Mouse (Mus musculus): ENCODE measurements around the gene Traf6.

DNA sequence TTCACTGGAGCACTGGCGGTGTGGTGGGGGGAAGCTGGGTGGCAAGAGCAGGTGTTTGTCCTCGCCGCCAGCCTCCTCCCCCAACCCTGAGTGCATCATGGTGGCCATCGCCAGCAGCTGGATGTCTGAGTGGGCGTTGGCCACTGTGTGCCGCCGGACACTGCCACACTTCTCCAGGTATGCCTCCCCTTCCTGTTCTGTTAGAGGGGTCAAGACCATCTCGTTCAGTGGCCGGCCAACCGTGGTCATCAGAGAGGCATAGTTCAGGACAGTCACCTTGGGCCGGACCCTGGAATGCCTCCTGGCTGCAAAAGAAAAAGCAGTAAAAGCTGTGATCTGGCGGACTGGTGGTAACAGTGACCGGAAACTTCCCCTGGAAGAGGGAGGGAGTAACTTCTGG is 38.9 kb downstream of the Traf6 start:
- TF ChIP-seq CTCF (IDR thresholded peaks at IDR 0.05; ENCODE audit: low read depth) = no peak
- TF ChIP-seq EP300 (IDR thresholded peaks at IDR 0.05; ENCODE audit: low read depth) = no peak
